Mouse (Mus musculus) adrenal gland (tissue): ENCODE measurements at regions not wholly inside any gene's neighbourhood (a gene's known extent, or its start where the extent isn't known, plus 50 kb on each side); places are given as distances from the start of the nearest gene placed in this dataset.

ENCODE experiments used
- intact Hi-C: fragments of 180-260 bp; cut with DNase I; formaldehyde crosslinking; loops from one replicate; pipeline ENCODE4 v1.15.1; 2025

GRCm38 (mm10) chr4:95294110-95294509, 242.1 kb upstream of the Jun start:
- intact Hi-C loops, result loop anchor here (5.0 kb wide), 1 partner anchor 578 kb away; no protein-coding TSS in a partner anchor

DNA sequence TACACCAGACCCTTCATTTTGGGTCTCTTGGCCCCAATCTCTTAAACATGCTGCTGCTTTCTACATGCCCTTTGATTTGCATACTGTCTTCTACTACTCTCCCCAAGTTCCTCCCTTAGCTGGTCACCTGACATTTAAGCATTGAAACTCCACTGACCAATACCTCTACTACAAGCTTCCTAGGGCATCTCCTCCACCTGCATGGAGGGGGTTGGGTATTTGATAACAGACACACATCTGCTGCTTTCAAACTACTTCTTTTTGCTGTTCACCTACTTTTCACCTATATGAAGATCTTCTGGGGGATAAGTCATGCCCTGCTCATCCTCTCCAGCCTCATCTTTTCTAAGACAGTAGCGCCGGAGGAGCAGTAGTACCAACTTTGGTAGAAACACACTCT, 249.9 kb upstream of the Jun start:
- intact Hi-C loops, result no loop called here

GRCm38 (mm10) chr4:95303337-95303736, 251.3 kb upstream of the Jun start:
- intact Hi-C loops, result no loop called here

DNA sequence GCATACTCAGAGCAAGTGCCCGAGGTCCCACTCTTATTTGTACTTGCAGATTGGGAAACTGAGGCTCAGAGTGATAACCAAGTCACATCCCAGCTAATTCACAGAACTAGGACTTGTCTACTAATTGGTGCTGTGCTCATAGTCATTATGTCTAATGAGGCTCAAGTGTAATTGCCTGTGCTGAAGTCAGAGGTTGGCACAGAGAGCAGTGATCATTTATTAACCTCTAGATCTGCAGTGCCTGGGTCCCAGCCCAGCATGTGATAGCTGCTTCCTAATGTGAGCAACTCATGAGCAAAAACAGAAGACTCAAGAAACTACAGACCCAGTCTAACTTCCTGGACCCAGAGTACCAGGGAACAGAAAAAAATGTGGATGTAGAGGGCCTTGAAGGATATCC, 252.0 kb upstream of the Jun start:
- intact Hi-C loops, result no loop called here

- intact Hi-C loops, result no loop called here
These were observed 250.2 kb upstream of the Fggy start for GRCm38 (mm10) chr4:95307134-95307533.

GRCm38 (mm10) chr4:95308469-95308895, 248.8 kb upstream of the Fggy start:
- intact Hi-C loops, result no loop called here

- intact Hi-C loops, result no loop called here
These were observed 246.9 kb upstream of the Fggy start for GRCm38 (mm10) chr4:95310410-95310809.

DNA sequence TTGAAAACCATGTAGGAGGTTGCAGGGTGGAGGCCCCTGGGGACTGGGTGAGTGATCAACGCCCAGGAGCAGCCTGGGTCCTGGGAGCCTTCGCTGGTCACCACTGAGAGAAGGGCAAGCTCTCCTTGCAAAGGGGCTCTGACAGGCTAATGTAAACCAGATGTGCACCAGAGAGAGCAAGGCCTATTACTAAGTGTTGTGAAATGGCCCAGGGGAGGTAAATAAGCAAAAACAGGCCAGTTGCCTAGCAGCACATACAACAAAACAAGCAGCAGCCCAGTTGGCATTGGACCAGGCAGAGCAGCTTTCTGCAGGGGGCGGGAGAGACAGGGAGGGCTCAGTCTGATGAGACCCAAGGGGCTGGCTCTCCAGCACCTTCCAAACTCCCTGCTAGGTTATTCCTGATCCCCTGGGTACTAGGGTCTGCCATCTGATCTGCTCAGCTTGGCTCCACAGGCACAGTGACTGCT, 239.5 kb upstream of the Fggy start:
- intact Hi-C loops, result no loop called here

- intact Hi-C loops, result no loop called here
These were observed 238.7 kb upstream of the Fggy start for GRCm38 (mm10) chr4:95318561-95318960.

GRCm38 (mm10) chr4:95319036-95319435, 238.3 kb upstream of the Fggy start:
- intact Hi-C loops, result no loop called here

- intact Hi-C loops, result no loop called here
These were observed 231.4 kb upstream of the Fggy start for GRCm38 (mm10) chr4:95325861-95326260.

DNA sequence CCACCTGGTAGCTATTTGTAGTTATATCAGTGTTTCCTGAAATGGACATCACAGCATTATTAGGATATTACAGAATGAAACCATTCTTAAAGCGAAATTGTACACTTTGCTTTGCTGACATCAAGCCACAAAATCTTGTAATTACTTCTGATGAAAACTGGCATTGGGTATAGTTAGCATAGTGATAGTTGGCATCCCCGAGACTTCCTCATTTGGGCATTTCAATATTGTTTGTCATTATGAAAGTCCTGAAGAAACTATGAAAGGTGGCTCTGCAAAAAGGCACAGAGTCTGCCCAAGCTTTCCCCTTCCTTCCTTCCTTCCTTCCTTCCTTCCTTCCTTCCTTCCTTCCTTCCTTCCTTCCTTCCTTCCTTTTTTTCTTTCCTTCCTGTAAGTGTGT, 217.5 kb upstream of the Fggy start:
- intact Hi-C loops, result no loop called here

GRCm38 (mm10) chr4:95340926-95341325, 216.4 kb upstream of the Fggy start:
- intact Hi-C loops, result no loop called here

DNA sequence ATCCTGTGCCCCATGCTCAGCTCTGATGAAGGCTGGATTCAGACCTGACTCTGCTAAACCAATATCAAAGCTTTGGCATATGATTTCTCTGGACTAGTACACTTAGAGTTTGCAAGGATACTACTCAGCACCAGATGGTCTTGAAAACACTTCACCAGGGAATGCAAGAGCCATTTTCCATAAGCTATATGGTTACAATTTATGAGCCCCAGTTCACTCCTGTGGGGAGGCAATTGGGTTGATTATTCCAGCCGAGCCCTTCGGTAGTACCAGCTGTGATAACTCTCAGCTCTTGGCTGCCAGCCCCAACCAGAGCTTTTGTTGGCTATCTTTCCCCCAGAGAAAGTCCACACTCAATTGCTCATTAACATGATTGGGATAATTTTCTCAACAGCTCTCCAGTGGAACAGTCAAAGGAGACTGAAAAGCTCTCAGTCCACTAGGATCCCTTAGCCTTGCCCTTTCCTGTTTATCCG, 210.5 kb upstream of the Fggy start:
- intact Hi-C loops, result no loop called here

GRCm38 (mm10) chr4:95347436-95347835, 209.9 kb upstream of the Fggy start:
- intact Hi-C loops, result no loop called here

DNA sequence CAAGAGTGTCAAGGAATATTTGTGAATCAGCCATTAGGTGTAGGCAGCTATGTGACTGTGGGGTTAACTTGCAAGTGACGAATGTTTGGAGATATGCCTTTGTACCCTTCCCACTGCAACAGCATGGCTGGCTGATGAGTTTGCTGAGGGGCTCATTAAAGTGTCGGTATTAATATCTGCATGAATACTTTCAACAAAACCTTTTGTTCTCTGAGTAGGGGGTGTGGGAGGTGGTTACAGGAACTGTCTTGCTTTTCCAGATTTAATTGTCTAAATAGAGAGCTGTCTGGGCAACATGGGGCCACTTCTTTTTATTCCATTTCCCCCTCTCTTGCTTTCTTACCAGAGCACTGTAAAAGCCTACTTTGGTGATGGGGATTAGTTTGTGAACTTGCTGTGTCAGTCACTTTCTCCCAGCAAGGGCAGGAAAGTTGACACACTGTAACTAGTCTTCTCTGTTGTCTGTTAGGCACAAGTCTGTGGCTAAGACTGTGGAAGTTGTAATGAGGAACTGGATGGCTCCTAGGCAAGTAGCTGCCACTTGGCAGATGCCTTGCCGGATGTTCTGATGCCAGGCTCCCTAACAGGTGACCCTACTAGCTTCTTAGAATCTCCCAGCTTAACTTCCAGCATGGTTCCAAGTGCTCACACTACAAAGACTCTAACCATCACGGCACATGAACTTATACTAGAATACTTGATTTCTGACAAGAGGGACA, 208.7 kb upstream of the Fggy start:
- intact Hi-C loops, result no loop called here

DNA sequence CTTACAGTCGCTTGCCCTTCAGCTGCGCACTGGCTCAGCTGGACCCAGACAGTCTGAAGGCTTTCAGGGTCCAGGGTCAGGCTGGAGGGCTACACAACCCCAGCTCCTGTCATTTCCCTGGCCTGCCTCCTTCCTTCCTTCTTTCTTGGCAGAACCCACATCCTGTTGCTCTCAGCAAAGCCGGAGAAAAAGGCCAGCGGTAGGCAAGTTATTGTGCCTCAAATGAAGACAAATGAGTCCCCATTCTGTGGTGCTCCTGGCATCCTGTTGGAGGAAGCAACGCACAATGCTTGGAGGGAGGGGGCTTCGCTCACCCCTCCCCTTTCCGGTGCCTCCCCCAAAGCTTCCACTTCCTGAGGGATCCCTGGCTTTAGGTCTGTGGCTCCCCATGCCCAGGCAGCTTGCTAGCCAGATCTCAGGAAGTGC, 203.4 kb upstream of the Fggy start:
- intact Hi-C loops, result no loop called here

DNA sequence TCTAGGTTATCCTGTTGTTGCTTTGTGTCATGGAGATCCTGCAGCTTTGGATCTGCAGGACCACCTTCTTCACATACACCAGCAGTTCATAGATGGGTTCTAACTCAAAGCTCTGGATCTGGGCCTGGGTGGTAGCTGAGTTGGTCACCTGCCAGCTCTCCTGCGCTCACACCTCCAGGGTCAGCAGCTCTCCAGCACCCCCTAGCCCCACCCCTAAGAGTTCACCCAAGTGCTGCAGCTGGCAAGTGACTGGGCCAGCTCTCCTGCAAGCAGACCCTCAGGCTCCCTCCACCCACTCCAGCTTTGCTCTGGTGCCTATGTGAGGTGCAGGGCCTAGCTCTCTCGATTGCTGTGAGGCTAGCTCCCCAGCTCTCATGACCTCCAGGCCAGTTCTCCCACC, 198.6 kb upstream of the Fggy start:
- intact Hi-C loops, result no loop called here

DNA sequence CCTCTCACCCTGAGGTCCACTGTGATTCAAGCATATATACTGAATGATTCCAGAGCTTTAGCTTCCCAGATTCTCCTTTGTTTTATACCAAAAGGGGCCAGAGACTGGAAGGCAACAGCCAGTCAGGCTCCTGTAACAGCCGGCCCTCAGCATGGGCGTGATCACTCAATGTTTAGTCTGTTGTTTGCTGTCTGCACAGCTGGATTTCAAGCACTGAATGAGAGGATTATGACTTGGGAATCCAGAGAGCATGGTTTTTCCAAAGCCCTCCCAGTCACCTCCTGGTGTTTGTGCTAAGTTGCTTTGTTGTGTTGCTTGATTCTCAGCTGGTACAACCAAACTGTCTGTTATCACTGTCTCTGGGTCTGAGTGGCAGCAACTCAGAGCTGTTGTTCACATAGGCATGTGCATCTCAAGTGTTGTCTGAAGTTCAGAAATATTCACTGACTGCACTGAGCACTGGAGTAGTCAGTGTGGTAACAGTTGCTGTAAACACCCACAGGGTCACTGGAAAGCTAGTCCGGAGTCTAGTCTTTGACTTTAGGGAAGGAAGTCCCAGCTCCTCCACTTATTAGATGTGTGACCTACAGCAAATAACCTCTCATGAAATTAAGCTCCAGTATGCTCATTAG, 196.9 kb upstream of the Fggy start:
- intact Hi-C loops, result no loop called here

- intact Hi-C loops, result no loop called here
These were observed 192.8 kb upstream of the Fggy start for GRCm38 (mm10) chr4:95364376-95365082.

DNA sequence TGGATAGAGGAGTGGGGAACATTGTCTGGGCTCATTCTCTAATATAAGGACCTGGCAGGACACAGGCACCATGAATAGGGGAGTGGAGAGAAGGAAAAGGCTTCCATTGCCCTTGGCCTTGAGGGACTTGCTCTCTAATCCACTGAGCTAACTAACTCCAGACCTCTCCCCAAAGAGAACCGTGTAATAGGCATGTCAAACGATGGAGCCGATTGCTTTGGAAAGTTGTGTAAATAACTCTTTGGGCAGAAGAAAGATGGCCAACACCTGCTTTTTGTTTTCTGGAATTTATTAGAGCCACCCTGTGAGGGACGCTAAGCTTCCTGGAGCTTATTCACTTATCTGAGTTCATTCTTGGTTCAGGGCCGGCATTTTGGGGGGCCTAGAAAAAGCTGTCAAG, 180.9 kb upstream of the Fggy start:
- intact Hi-C loops, result no loop called here
